Mouse (Mus musculus): ENCODE data around the gene Arsg. TPM values are rescaled to one million over a fixed set of nuclear protein-coding genes. Genes with fewer than 3 reads are reported as not detected.
"Not testable (repeated sequence)": the region's sequence is repeated elsewhere in the genome, so short reads cannot be mapped to it uniquely, and the experiment has no call there.

Arsg gene
- total and polyA plus RNA-seq, 2 experiments from 2014 or later, result 4.3 TPM

DNA sequence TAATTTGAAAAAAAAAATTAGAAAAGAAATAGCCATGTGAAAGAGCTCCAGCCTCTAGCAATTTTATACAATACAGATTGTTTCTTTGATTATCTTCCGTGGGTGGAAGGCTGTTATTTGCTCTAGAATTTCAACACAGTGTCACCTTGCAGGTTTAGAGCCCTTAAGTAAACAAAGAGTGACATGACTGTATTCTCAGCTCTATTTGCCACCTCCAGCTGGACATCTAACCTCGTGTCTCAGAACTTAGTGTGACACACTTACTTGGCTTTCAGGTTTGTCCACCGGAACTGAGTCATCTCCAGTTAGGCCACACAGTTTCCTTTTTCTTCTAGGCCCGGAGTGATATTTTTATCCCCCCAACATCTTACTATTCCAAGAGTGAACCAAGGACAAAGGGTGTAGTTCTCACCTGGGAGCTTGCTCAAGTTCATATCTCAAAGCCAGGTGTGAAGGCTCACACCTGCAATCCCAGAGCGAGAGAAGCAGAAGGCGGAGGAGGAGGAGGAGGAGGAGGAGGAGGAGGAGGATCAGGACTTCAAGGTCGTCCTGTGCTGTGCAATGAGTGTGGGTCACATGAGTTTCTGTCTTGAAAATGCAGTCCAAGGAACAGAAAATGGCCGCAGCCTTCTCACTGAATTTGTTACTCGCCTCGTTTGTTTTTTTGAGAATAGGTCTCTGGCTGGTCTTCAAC lies 15.0 kb downstream of the Arsg start:
- DNase-seq (ENCODE audit: low spot score), result no peak
- no peak overlapping the region for H3K27ac ChIP-seq (ENCODE audit: low read depth)
- H3K4me3 ChIP-seq (ENCODE audit: low read depth, low read length), result no peak overlapping the region
- no peaks in the 10 kb centered on the region for H3K9me3 ChIP-seq (replicated peaks; ENCODE audit: control insufficient read depth, low read length)
- H3K27me3 ChIP-seq (ENCODE audit: control insufficient read depth, insufficient read depth, low read length), result no peaks in the 10 kb centered on the region
- TF ChIP-seq CTCF (IDR thresholded peaks at IDR 0.05; ENCODE audit: low read depth) (no peak), EP300 (IDR thresholded peaks at IDR 0.05; ENCODE audit: low read depth) (no peak)
- 79% methylated on average over 10 of the region's 10 CpGs for WGBS
- ATAC-seq (ENCODE audit: insufficient read depth, low read depth), result no peak
- no peaks in the 10 kb centered on the region for H3K36me3 ChIP-seq (replicated peaks; ENCODE audit: control insufficient read depth, insufficient read depth, low read length)
- H3K4me1 ChIP-seq (ENCODE audit: control insufficient read depth, insufficient read depth), result no peaks in the 10 kb centered on the region
- no peak overlapping the region for H3K4me2 ChIP-seq (ENCODE audit: low read depth, low read length)
- H3K9ac ChIP-seq (replicated peaks; ENCODE audit: low read depth, low read length), result no peak overlapping the region

- 81% methylated on average over 2 of the region's 2 CpGs for WGBS
- 0 out of 2 replicates have a peak, but pooled peaks cover 2% of the 10 kb centered on the region for H3K4me1 ChIP-seq (ENCODE audit: control insufficient read depth, insufficient read depth)
- no peak overlapping the region for H3K9ac ChIP-seq (replicated peaks; ENCODE audit: low read depth, low read length)
- no peak overlapping the region for H3K4me3 ChIP-seq (ENCODE audit: low read depth, low read length)
- DNase-seq (ENCODE audit: low spot score), result no peak
- no peak for TF ChIP-seq CTCF (IDR thresholded peaks at IDR 0.05; ENCODE audit: low read depth)
- TF ChIP-seq EP300 (IDR thresholded peaks at IDR 0.05; ENCODE audit: low read depth), result no peak
- no peak overlapping the region for H3K27ac ChIP-seq (ENCODE audit: low read depth)
- H3K27me3 ChIP-seq (ENCODE audit: control insufficient read depth, insufficient read depth, low read length), result no peaks in the 10 kb centered on the region
- no peaks in the 10 kb centered on the region for H3K9me3 ChIP-seq (replicated peaks; ENCODE audit: control insufficient read depth, low read length)
- no peak overlapping the region for H3K4me2 ChIP-seq (ENCODE audit: low read depth, low read length)
- H3K36me3 ChIP-seq (replicated peaks; ENCODE audit: control insufficient read depth, insufficient read depth, low read length), result no peaks in the 10 kb centered on the region
- ATAC-seq (ENCODE audit: insufficient read depth, low read depth), result no peak
Observed at GRCm38 (mm10) chr11:109489763-109490162, 16.6 kb downstream of the Arsg start.

DNA sequence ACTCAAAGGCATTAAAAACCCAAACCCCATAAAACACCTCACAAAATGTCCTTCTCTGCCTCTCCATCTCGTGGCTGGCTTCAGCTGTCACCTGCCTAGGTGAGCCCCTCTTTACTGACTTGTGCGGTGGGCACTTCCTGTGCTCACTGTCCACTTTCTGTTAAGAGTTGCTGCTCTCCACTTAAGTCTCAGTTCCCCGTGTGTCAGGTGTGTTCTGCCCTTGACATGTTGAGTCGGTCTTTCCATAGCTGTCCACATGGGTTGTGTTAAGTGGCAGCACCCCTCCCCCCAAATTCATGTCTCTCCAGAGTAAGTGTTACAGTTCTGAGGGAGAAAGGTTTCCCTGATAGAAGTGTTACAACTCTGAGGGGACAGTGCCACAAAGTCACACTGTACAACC lies 18.7 kb downstream of the Arsg start:
- H3K4me2 ChIP-seq (ENCODE audit: low read depth, low read length), result no peak overlapping the region
- no peaks in the 10 kb centered on the region for H3K27me3 ChIP-seq (ENCODE audit: control insufficient read depth, insufficient read depth, low read length)
- no peaks in the 10 kb centered on the region for H3K36me3 ChIP-seq (replicated peaks; ENCODE audit: control insufficient read depth, insufficient read depth, low read length)
- ATAC-seq (ENCODE audit: insufficient read depth, low read depth) (no peak), DNase-seq (ENCODE audit: low spot score) (no peak)
- no peak overlapping the region for H3K9ac ChIP-seq (replicated peaks; ENCODE audit: low read depth, low read length)
- peaks cover 18% of the 10 kb centered on the region for H3K4me1 ChIP-seq (ENCODE audit: control insufficient read depth, insufficient read depth)
- TF ChIP-seq EP300 (IDR thresholded peaks at IDR 0.05; ENCODE audit: low read depth), result no peak
- no peak for TF ChIP-seq CTCF (IDR thresholded peaks at IDR 0.05; ENCODE audit: low read depth)
- H3K4me3 ChIP-seq (ENCODE audit: low read depth, low read length), result no peak overlapping the region
- 68% methylated on average over 4 of the region's 4 CpGs for WGBS
- no peaks in the 10 kb centered on the region for H3K9me3 ChIP-seq (replicated peaks; ENCODE audit: control insufficient read depth, low read length)
- H3K27ac ChIP-seq (ENCODE audit: low read depth), result no peak overlapping the region

DNA sequence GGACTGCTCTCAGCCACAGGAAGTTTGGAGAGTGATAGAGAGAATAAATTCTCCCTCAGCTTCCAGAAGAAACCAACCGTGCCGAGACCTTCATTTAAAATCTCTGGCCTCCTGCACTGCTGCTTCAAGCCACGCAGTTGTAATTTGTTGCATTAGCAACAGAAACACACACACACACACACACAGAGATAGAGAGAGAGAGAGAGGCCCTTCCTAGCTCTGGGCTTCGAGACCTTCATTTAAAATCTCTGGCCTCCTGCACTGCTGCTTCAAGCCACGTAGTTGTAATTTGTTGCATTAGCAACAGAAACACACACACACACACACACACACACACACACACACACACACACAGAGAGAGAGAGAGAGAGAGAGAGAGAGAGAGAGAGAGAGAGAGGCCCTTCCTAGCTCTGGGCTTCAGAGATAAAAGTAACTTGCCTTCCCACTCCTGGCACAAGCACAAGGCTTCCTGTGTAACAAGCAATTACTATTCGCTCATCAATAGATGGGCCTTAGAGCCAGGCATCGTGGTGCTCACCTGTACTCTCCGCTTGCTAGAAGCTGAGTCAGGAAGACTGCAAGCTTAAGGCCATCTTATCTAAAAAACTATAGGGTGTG lies 19.8 kb downstream of the Arsg start:
- WGBS, result 60% methylated on average over 8 of the region's 8 CpGs
- DNase-seq (ENCODE audit: low spot score); H3K9ac ChIP-seq (replicated peaks; ENCODE audit: low read depth, low read length); H3K36me3 ChIP-seq (replicated peaks; ENCODE audit: control insufficient read depth, insufficient read depth, low read length); H3K27ac ChIP-seq (ENCODE audit: low read depth); H3K4me2 ChIP-seq (ENCODE audit: low read depth, low read length); H3K27me3 ChIP-seq (ENCODE audit: control insufficient read depth, insufficient read depth, low read length); H3K4me3 ChIP-seq (ENCODE audit: low read depth, low read length); H3K9me3 ChIP-seq (replicated peaks; ENCODE audit: control insufficient read depth, low read length); ATAC-seq (ENCODE audit: insufficient read depth, low read depth): not testable (repeated sequence)
- peaks cover 18% of the 10 kb centered on the region for H3K4me1 ChIP-seq (ENCODE audit: control insufficient read depth, insufficient read depth)

- TF ChIP-seq EP300 (IDR thresholded peaks at IDR 0.05; ENCODE audit: low read depth) (no peak), CTCF (IDR thresholded peaks at IDR 0.05; ENCODE audit: low read depth) (no peak)
- DNase-seq (ENCODE audit: low spot score) (no peak), ATAC-seq (ENCODE audit: insufficient read depth, low read depth) (no peak)
- 42% methylated on average over 24 of the region's 24 CpGs for WGBS
- Histone ChIP-seq H3K9me3 (replicated peaks; ENCODE audit: control insufficient read depth, low read length) (no peaks in the 10 kb centered on the region), H3K36me3 (replicated peaks; ENCODE audit: control insufficient read depth, insufficient read depth, low read length) (no peaks in the 10 kb centered on the region), H3K27me3 (ENCODE audit: control insufficient read depth, insufficient read depth, low read length) (no peaks in the 10 kb centered on the region), H3K27ac (ENCODE audit: low read depth) (no peak overlapping the region), H3K4me1 (ENCODE audit: control insufficient read depth, insufficient read depth) (peaks cover 18% of the 10 kb centered on the region), H3K9ac (replicated peaks; ENCODE audit: low read depth, low read length) (no peak overlapping the region), H3K4me2 (ENCODE audit: low read depth, low read length) (peak overlapping the region; percentile 37), H3K4me3 (ENCODE audit: low read depth, low read length) (no peak overlapping the region)
Observed at GRCm38 (mm10) chr11:109494890-109495770, 22.0 kb downstream of the Arsg start.
